Mouse (Mus musculus) c-Kit-positive CD71-positive TER-119-positive erythroid progenitor cells, embryonic 14.5 days (primary cell): ENCODE data around the gene Gse1.

Experiments
- DNase-seq: peaks from one replicate; pipeline ENCODE4 v3.0.0-alpha.2; 2013; ENCODE audit warnings: low spot score

Gene Gse1

DNA sequence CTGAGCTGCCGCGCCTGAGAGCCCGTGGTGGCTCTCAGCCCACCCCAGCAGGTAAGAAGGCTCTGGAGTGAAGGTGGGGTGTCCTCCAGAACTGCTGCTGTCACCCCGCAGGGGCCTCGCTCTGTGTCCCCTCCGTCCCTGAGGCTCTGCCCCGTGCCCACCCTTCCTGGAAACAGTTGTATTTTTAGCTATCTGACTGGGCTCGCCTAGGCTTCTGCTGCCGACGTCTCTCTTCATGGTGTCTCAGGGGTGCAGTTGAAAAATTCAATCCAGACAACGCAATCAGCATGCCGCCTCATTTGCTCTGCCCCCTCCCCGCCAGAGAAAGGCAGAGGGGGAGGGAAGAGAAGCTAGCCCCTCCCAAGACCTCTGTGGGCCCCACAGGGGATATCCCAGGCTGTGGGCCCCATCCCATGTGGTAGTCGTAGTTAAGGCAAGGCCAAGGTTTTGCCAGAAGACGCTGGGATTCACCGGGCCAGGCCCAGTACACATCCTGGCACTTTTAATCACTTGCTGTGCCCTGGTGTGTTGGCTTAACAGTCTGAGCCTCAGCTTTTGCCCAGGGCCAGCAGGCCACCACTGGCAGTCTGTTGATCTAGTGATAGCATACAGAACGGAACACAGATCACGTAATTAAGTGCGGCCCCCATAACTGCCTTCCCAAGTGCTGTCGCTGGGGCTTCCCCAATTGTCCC is 328.1 kb downstream of the Gse1 start:
- DNase-seq = no peak

DNA sequence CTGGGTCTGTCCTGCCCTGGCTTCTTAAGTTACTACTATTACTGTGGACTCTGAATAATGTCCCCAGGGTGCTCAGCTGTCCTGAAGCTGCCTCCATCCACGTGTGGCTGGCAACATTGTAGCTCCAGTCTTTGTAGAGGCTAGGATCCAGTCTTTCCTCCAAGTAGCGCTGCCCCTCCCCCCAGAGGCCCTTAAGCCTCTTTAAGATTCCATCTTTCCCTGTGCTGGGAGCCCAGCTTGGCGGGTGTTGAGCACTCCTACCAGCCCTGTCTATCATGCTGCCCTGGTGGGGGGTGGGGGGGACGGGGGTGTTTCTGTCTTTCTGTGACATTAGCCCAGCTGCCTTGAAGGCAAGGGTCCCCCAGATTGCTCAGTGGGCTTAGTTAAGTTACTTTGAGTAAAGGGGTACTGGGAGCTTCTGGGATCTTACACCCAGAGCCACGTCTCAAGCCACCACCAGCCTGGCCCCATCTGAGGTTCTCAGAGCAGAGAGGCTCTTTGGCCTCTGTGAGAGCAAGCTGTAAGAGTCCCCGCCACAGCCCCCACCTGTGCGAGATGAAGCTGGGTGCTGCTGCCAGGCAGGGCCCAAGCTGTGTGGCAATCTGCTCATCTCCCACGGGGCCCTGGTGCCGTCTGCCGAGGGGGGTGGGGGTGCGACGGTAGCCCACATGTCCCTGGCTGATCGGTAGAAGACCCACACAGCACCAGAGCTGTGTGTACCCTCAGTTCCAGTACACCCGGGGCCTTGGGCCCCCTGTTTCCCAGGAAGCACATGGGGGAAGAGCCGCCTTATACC is 329.1 kb downstream of the Gse1 start:
- DNase-seq = no peak

DNA sequence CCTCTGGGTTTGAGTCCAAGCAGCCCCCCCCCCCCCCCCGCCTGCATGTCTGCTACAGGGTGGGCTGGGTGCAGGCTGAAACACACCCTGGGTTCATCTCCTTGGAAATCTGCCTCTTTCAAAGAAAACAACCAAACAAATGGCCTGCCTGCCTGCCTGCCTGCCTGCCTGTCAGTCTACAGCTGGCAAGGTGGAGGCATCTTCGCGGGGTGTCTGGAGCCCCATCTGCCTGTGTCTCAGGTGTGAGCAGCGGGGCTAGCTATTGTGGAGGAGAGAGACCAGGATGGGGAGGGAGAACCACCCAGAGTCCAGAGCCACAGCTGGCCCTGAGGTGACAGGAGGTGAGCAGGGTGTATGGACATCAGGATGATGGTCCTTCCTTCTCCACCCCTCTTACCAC is 329.9 kb downstream of the Gse1 start:
- no peak for DNase-seq

- DNase-seq = no peak
These were observed 331.4 kb downstream of the Gse1 start for GRCm38 (mm10) chr8:120559654-120560053.

DNA sequence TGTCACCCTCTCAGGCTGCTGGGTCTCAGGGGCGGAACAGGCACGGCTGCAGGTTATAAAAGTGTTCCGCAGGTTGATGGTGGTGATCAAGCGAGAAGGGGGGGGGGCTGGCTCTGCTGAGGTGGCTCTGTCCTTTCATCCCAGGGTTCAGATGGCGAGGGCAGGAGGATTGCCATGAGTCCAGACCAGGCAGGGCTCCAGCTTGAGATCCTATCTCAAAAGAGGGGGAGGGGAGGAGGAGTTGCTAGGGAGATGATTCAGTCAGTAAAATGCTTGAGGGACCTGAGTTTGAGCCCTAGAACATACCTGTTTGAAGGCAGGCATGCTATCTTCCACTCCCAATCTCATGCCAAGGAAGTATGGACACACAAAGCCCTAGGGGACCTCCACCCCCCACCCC is 332.3 kb downstream of the Gse1 start:
- no peak for DNase-seq

DNA sequence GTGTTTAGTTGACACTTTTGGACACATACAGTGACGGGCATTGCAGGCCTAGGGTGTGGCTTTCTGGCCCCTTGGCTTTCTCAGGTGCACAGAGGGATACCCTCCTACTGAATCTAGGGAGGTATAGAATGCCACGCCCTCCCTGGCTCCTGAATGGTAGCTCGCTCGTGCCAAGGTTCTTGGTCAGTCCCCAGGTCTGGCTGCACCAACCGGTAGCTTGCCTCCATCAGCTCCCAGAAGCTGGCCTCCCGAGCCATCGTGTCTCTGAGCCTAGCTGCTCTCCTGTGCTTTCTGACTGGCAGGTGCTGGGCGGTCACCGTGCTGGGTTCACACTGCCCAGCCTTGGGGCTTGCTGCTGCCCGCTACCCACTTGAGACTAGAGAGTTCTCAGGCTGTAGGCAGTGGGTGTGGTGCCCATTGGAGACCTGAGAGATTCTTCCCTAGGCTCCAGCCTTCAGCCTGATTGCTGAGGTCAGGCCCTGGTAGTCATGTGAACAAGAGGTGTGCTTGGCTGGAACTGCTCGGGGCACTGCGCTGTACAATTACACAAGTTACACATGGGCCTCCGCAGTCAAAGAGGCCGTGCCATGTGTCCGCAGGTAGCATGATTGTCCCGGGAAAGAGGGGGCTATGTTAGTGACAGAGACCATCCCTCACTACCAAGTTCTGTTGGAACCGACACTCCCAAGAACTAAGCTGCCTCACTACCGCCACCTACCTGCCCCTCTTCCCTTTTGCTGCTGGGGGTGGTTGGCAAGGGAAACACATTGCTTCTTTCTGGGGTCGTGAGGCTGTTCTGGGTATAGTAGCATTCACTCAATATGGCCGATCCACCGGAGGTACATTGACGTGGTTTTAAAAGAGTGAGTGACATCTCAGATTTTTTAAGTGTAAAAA is 333.5 kb downstream of the Gse1 start:
- DNase-seq = no peak

DNA sequence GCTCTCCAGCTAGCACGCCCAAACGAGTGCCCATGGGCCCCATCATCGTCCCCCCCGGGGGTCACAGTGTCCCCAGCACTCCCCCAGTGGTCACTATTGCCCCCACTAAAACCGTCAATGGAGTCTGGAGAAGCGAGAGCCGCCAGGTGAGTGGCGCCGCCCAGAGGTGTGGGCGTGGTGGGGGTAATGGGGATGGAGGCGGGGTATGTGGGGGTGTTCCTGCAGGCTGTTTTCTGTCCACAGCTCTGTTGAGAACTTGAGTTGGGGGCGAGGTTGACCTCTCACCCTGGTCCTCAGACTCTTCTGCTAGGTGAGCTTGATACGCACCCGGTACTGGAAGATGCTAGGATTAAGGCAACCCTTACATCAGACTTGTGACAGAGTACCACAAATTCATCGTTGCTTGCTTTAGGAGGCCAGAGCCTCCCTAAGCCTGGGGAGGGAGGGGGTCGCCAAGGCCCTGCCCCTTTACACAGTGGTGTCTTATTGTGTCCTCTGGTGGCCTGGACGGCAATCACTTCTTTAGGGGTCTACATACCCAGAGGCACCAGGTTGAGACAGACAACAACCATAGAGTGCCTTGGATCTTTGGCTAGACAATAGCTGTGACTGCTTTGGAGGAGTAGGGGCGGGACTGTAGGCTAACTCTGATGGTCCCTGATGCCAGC is 334.6 kb downstream of the Gse1 start:
- no peak for DNase-seq

DNA sequence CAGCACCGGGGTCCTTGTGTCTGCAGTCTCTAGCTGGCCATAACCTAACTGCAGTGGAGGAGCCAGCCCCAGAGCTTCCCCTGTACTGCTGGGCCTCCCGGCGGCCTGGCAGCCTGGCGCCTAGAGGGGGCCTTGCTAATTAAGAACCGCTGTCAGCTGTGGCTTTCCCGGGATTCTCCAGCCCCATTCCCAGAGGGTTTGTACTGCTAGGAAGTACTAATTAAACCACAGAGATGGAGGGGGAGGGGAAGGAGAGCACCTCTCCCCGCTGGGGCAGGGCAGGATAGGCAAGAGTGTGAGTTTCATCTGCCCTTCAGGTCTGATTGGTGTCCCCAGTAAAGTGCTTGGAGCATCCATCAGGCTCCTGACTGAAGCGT is 335.1 kb downstream of the Gse1 start:
- DNase-seq = no peak

- DNase-seq = no peak
These were observed 335.9 kb downstream of the Gse1 start for GRCm38 (mm10) chr8:120563851-120564837.

DNA sequence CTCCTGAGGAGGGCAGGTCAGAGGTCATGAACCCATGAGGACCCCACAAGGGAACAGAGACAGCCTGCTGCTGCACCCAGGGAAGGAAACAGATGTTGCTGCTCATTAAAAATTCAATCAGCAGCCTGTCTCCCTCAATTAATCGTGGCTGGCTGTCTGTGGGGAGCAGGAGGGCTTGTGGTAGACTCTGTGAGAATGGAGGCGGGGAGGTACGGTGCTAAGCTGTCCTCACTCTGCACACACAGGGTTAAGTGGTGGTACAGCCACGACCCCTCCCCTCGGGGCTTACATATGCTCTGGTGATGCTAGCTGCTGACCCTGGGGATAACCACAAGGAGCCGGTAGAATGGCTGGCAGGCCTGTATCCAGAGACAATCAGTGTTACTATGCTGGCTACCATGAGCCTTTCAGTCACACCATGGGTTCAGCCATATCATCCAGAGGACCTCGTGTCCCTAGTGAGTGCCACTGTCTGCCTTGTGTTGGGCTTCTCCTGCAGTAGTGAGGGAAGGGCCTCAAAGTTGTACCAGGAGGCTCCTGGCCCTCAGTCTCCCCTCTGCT is 337.0 kb downstream of the Gse1 start:
- DNase-seq = no peak

- DNase-seq = no peak
These were observed 338.4 kb downstream of the Gse1 start for GRCm38 (mm10) chr8:120566681-120567080.

GRCm38 (mm10) chr8:120567731-120568130 is 339.5 kb downstream of the Gse1 start:
- no peak for DNase-seq

- no peak for DNase-seq
These were observed 340.0 kb downstream of the Gse1 start for GRCm38 (mm10) chr8:120568164-120568798.

DNA sequence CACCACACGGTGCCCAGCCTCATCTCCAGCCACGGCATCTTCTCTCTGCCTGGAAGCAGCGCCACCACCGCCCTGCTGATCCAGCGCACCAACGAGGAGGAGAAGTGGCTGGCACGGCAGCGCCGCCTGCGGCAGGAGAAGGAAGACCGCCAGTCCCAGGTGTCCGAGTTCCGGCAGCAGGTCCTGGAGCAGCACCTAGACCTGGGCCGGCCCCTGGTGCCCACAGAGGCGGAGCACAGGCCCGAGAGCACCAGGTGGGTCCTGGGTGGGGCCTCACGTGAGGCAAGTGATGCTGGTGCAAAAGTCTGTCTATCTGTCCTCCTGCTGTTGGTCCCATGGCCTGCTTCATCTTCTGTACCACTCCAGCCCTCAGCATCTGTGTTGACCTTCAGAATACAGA is 340.9 kb downstream of the Gse1 start:
- DNase-seq = no peak

DNA sequence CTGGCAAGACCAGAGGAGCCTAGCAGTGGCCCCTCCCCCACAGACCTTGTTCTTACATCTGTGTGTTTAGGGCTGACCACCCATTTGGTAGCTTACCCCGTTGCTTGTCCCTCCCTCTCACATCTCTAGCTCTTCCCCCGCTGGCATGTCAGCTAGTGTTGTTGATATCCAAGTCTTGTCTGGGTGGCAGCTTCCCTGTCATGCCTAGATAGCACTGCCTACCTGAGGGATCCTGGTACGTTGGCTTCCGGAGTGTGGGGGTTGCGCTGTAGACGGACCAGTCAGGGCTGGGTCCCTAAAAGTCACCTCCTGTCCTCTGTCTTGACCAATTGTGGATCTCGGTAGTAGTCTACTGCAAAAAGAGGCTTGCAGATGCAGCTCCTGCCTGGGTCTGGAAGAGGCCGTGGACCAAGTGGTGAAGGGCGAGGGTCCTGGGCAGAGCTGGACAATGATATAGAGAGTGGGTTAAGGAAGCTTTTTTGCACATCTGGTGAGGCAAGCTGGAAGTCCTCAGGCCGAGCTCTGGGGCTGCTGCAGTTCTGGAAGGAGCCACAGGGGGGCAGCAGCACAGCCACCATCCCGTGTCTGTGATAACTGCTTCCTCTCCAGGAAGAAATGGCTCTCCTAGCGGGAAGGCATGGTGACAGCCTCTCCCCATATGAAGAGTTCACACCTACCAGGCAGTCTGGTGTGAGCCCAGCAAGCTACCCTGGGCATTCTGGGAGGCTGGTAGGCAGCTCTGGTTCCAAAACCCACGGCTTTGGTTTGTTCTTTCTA is 341.9 kb downstream of the Gse1 start:
- DNase-seq = peak; percentile 67

GRCm38 (mm10) chr8:120571561-120571960 is 343.3 kb downstream of the Gse1 start:
- DNase-seq = no peak

- no peak for DNase-seq
These were observed 344.3 kb downstream of the Gse1 start for GRCm38 (mm10) chr8:120572534-120572933.

DNA sequence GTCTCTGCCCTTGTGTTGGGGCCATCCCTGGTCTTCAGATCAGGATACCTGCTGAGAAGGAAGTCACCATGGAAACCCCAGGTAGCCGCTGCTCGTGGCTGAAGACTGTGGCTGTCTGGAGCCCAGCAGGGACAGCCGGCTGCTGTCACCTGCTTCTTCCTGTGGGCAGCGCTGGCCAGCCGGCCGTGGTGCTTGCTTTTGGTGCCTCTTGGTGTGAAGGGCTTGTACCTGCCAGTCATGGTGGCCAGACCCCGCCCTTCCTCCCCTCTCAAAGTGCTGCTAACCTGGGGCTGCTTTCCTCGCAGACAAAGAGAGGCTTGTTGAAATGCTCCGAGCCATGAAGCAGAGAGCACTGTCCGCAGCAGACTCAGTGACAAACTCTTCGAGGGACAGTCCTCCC is 345.6 kb downstream of the Gse1 start:
- no peak for DNase-seq

DNA sequence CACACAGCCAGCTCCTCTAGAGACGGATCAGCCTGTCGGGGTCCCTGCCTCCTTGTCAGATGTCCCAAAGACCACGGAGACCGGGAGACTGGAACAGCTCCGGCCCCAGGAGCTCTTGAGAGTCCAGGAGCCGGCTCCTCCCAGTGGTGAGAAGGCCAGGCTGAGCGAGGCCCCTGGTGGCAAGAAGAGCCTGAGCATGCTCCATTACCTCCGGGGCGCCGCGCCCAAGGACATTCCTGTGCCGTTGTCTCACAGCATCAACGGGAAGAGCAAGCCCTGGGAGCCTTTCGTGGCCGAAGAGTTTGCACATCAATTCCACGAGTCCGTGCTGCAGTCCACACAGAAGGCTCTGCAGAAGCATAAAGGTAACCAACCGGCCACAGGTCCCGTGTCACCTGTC is 346.7 kb downstream of the Gse1 start:
- DNase-seq = no peak
